Mouse (Mus musculus): ENCODE data around the gene Ctla4.

Gene Ctla4

DNA sequence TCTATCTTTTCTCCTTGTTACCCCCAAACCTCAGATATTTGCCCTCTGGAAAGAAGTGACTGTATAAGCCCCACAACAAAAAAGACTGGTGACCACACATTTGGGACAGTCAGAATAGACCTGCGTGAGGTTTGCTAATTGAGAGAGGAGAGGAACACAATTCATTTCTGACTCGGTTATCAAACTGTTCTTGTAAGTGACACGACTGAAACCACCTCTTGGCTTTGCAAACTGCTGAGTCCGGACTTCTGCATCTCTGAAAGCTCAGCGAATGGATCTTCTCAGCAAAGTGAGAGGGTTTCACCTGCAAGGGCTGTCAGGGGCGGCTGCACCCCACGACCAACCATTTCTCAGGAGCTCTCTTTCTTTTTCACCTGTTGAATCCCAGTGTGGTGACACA, 43.6 kb downstream of the Ctla4 start:
- no peak for DNase-seq

DNA sequence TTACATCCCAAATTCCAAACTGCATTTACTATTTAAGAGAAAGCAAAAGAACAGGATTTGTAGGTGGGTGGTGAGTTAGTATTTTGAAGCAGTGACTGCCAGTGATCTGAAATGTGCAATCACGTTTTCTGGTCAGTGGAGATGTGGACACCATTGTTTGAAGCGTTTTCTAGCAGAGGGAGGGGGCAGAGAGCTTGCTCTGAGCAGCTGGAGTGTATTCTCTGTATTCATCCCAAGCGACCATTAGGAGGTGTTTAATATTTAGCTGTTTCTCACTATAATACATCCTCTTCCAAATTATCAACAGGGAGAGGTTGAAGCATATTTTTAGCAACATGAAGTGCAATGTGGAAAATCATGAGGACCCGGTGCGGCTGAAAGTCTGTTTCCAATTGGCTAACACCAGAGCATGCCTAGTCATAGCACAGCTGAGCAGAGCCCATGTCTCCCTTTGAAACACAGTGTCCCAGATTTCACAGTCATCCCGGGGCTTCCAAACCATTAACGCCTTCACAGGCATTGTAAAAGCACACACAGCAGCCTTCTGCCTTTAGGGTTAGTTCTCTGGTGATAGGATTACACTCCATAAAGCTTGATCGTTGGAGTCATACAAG, 49.3 kb downstream of the Ctla4 start:
- peak; percentile 14 for DNase-seq

DNA sequence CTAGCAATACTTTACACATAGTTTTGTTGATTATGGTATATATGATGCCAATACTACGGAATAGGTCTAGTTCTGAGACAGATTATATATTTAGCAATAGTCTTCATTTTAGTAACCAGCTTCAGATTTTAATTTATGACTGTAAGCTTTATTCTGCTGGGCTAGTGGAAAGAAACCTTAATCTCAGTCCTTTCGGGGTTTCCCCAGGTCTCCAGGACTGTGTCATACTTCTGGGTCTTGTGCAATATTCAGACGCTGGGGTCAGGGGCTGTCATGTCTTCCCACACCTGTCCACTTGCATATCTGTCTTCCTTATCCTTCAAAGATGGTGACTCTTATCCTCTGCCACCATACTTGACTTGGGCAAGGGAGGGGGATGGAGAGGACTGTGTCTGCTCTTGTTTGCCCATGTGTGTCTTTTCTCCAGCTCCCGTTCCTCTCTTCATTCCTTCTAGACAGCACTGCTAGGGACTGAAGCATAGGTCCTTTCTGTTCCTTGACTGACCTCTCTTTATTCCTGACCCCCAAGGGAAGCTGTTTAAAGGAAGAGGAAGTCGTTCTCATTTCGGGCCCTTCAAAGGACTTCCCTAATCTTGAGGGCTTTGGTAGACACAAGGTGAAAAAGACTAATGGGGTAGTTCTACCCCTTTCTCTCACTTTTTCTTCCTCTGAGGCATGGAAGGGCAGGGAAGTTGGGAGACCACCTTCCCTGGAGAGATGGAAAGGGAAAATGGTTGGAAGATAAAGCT, 50.3 kb downstream of the Ctla4 start:
- DNase-seq, result no peak

DNA sequence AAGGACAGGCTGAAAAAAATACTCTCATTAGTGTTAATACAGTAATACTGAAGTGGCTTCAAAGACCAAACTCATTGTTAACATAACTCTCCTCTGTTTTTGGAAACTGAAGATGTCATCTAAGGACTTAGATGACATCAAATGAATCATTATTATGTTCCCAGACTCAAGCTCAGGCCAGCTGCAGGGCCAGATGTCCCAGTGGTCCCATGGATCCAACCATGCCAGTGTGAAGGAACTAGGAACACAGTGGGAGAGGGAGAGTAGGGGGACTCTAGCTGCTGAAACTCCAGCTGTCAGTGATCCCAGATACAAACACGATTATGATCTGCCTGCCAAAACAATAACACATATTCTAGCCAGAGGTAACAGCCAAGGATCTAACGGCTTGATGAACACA, 51.5 kb downstream of the Ctla4 start:
- DNase-seq, result no peak

DNA sequence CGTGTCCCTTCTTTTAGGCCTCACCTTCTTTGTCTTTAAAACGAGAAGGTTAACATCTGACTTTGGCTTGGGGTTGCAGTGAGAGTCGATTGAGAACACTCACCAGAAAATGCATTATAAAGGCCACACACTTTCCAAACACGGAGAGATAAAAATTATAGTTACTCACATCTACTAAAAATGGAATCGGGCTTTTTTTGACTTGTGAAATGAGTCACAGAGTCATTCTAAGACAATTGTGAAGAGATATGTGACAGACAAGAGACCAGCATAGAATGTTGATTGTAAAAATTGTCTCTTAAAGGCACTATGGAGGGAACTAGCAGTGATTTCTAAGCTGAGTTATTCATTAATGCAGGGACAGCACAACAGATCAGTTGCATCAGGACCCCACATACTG, 52.2 kb downstream of the Ctla4 start:
- no peak for DNase-seq

DNA sequence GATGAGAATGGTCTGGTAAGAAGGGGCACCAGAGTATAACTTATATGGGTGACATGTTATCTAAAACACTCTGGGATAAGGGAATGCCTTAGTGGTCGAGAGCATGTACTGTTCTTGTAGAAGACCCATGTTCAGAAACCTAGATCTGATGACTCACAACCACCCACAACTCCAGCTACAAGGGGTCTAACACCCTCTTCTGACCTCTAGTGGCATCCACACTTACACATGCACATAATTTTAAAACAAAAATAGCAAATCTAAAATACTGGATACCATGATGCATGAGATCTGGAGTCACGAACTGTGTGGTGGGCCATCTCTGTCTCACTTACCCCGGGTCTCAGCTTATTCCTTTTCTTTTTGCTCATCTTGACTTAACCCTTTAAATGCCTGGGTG, 53.2 kb downstream of the Ctla4 start:
- no peak for DNase-seq

DNA sequence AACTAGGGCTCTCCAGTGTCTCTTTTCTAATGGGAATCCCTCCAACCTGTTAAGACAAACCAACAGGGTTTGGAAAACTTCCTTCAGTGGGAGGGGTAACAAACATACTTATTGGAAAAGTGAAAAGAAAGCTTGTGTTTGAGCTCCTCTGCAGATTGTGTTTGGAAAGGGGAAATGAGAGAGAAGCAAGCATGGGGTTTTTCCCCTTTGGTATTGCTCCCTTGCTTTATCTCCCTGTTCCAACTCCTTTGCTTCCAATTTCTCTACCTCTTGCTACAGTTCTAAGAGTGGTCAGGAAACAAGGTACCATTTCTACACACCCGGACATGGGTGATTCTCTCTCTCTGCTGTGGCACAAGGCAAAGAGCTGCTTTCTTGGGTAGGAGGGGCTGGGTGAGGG, 53.8 kb downstream of the Ctla4 start:
- no peak for DNase-seq

DNA sequence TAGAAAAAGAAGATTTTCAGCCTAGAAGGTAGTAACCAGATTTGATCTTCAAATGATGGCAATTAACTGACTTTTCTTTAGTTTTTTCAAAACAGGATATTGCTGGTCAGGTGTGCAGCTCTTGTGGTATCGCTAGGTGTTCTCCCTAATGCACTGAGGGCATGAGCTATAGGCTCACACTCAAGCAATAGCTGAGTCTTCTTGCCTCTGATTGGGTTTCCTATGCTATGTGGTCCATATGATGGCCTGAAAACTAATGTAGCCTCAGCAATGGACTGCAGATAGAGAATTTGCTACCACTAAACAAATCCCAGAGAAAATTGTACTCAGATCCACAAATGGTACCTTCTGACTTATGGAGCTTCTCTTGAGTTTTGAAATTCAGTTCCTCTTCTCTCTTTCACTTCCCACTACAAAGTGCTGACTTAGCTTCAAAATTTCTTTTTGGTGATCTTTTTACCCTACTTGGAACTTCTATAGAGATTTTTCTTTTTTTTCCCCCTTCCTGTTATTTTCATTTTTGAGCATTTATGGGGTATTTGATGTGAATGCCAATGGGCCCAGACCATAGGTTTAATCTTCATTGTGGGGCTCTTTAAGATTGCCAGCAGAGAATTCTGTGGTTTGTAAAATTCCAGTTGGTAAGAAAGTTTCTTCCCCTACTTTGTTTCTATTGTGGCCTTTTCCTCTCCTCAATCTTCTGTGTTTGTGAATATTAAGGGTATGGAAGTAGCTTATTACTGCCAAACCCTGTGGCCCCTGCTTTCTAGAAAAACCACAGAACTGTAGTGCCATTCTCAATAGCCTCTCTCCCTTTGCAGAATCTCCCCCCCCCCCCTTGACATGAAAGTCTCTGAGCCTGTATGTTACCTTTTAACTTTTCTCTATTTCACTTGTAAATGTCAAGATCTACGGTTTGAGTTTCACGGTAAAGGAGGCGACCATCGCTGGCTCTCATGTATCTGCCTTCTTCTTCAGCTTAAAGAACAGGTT, 54.6 kb downstream of the Ctla4 start:
- DNase-seq, result no peak

DNA sequence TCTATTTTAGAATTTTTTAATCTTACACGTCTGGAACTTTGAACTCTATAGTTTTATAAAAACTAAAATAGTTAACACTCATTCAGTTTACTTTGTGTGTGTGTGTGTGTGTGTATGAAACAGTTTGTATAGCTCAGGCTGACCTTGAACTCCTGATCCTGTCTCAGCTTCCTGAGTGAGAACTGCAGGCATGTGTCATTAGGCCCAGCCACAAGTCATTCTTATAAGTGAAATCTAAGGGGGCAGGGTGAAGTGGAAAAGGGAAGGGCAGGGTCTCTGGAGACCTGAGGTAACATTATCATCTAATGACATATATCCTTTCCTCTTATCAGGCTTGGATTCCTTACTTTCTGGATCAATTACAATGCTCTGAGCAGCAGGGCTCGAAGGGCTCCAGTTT, 56.1 kb downstream of the Ctla4 start:
- DNase-seq, result no peak

DNA sequence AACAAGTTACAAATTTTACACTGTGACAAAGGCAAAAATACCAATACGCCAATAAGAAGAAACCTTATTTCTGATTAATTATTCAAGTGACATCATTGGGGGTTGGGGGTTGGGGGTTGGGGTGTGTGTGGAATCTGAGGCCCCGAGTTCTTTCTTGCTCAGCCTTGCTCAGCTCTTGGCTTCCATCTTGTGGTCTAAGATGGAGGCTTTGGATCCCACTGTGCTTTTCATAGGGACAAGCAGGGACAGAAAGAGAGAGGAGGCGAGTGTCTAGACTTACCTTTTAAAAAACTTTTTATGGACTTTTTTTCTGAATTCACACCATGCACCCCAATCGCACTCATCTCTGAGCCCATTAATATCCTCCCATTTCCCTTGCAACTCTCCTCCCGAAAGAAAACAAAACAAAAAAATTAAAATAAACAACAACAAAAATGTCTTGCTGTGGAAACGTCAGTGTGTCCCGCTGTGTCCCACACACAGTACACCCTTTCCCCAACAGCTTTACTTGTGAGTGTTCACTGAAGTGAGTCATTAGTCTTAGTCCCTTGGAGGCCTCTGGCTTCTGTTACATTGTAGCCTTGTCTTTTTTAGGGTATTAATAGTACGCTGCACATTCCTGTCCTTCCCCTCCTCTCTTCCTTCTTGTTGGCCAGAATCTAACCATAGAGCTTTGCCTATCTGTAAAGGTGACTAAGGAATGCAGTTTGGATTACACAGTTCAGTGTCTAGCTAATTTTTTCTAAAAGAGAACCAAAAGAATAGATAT, 59.0 kb downstream of the Ctla4 start:
- no peak for DNase-seq

DNA sequence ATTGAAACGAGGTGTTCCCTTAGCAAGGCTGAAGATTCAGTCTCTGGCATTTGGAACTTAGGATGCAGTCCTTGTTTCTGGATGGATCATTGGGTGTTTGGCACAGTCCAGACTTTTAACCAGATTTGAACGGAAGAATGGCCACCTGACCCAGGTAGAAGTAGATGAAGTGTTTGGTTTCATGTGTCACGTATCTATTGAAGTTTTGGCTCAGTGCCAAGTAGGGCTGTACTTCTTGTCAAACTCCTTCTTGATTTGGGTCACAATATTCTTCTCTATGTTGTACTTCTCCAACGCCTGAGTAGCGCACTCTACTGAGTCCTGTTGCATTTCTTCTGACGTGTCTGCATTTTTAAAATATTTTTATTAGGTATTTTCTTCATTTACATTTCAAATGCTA, 61.3 kb downstream of the Ctla4 start:
- DNase-seq, result no peak

DNA sequence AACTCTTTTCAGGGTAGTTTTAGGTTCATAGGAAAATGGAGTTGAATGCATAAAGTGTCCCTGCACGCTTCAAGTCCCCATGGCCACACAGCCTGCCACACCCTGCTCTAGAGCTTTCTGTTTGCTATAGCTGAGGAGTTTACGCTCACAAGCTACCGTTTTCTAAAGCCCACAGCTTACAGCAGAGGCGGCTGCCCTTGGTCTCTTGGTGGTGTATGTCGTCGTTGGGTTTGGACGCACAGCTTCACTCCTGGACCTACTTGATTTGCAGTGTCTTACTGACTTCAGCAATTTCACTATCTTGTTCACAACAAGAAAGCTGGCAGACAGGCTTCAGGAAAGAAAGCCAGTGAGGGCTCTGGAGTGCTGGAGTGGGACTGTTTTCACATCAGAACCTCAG, 66.2 kb downstream of the Ctla4 start:
- no peak for DNase-seq

DNA sequence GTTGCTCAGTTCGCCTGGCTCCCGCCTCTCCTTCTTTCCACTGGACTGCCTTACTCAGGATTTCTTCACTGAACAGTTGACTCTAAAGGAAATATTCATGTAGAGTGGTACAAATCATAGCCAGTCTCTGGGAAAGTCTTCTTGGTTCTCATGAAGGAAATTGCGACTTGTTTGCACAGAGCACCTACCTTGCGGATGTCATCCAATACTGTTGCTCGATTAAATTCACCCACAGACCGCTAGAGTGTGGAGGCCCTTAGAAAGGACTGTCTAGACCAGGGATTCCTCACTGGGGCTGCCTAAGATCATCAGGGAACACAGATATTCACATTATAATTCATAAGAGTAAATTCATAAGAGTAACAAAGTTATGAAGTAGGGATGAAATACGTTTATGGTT, 66.9 kb downstream of the Ctla4 start:
- DNase-seq, result no peak

DNA sequence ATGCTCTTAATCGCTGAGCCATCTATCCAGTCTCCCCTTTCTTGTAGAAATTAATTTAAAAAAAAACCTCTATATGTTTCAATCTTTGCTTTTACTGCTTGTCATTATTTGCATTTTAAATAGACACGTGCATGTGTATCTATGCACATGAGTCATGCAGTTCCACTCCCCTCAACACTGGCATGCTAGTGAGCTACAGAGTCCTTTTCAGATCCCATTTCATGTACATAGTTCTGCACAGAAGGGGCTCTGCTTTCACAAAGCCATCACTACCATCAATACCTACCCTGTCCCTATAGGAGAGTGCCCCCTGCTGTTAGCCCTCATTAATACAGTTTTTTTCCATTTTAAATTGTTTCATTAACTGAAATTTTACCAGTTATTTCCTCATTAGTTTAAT, 68.0 kb downstream of the Ctla4 start:
- no peak for DNase-seq

DNA sequence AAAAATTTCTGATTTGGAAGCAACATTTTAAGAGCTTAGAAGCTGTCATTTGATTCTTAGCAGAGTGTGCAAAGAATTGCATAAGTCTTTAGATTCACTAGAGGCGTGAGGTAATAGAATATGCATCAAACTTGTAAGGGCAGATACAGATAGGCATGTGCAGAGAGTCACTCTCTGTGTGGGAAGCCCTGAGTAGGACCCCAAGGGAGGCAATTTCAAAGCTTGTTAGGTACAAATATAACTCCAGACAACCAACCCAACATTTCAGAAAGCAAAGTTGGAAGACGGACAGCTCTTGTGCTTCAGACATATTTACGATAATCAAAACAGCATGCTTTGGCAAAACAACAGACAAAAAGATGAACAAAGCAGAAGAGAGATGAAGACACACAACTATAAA, 68.4 kb downstream of the Ctla4 start:
- DNase-seq, result no peak

DNA sequence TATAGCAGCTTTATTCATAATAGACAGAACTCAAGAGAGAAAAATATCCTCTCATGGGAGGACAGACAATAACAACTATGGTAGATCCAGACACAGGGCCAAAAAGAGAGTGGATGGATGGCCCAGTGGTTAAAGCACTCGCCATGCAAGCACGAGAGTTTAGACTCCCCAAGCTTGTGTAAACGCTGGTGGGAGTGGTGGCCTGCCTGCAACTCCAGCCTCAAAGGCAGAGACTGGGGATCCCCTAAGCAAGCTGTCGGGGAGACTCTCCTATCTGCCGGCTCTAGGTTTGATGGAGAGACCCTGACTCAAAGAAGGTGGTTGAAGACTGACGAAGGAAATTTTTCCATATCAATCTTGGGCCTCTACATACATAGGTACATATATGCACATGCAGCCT, 69.4 kb downstream of the Ctla4 start:
- no peak for DNase-seq

DNA sequence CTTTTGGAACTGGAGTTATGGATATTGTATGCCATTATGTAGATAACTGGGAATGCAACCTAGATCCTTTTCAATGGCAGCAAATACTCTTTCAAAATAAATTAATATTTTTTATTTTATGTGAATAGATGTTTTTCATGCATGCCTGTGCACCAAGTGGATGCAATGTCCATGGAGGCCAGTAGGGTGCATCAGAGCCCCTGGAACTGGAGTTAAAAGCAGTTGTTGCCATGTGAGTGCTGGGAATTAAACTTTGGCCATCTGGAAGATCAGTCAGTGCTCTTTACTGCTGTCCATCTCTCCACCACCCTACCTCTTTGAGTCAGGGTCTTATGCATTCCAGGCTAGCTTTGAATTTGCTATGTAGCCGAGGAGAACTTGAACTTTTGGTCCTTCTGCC, 71.5 kb downstream of the Ctla4 start:
- no peak for DNase-seq

DNA sequence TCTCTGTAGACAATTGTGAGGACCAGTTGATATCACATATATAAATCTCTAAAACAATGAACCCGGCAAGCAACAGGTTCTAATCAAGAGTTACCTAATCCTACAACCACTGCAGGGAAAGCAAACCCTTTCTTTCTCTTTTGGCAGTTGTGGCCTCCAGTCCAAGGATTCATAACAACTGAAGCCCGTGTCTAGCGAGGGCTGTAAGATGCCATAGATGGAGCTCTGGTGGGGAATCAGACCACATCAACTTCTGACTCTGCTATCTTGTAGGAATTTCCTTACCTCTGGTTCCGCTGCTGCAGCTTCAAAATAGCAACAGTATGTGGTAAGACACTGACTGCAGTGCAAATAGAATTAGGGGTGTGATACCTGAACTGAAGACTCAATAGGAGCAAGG, 72.4 kb downstream of the Ctla4 start:
- no peak for DNase-seq

DNA sequence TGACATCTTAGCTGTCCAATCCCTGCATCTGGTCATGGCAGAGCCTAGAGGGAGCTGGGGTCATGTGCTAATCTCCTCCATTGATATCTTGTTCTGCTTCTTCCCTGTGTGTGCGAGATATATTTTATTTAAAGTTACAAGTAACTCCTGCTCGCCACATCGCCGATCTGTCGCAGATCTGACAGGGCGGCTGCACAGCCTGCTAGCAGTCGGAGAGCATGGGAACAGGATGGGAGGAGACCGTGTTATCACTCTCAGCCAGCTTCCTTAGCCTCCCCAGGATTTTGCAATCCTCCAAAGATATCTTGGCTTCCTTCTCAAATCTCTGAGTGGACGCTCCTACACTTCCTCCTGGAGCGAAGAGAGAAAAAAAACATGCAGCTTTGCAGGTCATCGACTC, 73.7 kb downstream of the Ctla4 start:
- DNase-seq, result no peak

DNA sequence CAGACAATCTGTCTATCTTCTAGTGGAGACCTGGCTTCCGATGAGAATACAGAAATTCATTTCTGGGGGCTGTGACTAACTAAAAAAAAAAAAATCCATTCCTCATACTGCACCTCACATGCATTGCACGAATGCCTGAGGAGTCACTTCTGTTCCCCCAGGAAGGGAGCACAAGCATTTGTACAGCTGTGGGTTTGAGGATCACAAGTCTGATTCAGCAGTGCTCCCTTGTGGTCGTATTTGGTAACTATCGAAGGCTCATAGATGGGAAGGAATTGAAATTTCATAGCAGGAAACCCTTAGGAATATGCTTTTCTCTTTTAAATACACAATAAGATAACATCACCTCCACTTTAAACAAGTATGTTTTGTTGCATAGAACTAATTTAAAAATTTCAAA, 74.3 kb downstream of the Ctla4 start:
- peak; percentile 54 for DNase-seq

DNA sequence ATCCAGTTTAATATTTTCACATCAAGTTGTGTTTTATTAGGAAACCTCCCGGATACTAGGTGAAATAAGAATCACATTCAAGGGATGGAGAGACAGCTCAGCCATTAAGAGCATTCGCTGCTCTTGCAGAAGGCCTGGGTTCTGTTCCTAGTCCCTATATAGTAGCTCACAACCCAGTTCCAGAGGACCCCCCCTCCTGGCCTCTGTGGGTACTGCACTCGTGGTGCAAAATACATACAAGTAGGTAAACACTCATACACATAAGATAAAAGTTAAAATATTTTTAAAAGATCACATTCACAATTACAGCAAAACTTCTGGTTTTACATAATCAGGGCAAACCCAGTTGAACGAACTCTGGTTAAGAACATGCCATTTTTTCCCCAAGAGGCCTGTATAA, 75.3 kb downstream of the Ctla4 start:
- no peak for DNase-seq

All from right cerebral cortex, postnatal 25 days (tissue).